Mouse (Mus musculus) liver, adult (tissue): ENCODE results near the gene Gmds.
A peak's percentile ranks its signal among the peaks of the same experiment; 100 is the strongest.

Experiments
- GATA4 ChIP-seq: IDR thresholded peaks from 2 replicates; pipeline ENCODE4 v1.6.1; 2014; ENCODE audit warnings: mild to moderate bottlenecking, low read length; ENCODE audit not compliant: insufficient replicate concordance

Gmds gene

GRCm38 (mm10) chr13:32297398-32297797 lies 41.1 kb downstream of the Gmds start:
- TF ChIP-seq GATA4: no peak

- TF ChIP-seq GATA4: no peak
Measured at GRCm38 (mm10) chr13:32294416-32295195, 43.9 kb downstream of the Gmds start.

- no peak for TF ChIP-seq GATA4
Measured at GRCm38 (mm10) chr13:32272937-32273496, 65.5 kb downstream of the Gmds start.

GRCm38 (mm10) chr13:32269757-32270156 lies 68.8 kb downstream of the Gmds start:
- no peak for TF ChIP-seq GATA4

GRCm38 (mm10) chr13:32269261-32269660 lies 69.3 kb downstream of the Gmds start:
- TF ChIP-seq GATA4: no peak

- no peak for TF ChIP-seq GATA4
Measured at GRCm38 (mm10) chr13:32268284-32268683, 70.3 kb downstream of the Gmds start.

- no peak for TF ChIP-seq GATA4
Measured at GRCm38 (mm10) chr13:32267184-32267775, 71.3 kb downstream of the Gmds start.

- no peak for TF ChIP-seq GATA4
Measured at GRCm38 (mm10) chr13:32266721-32267120, 71.8 kb downstream of the Gmds start.

GRCm38 (mm10) chr13:32256121-32256520 lies 82.4 kb downstream of the Gmds start:
- no peak for TF ChIP-seq GATA4

GRCm38 (mm10) chr13:32252276-32252675 lies 86.3 kb downstream of the Gmds start:
- peak; percentile 31; the same call in 1 of the 2 replicates for TF ChIP-seq GATA4

GRCm38 (mm10) chr13:32242200-32242599 lies 96.3 kb downstream of the Gmds start:
- no peak for TF ChIP-seq GATA4

- peak; percentile 87; the same call in 1 of the 2 replicates for TF ChIP-seq GATA4
Measured at GRCm38 (mm10) chr13:32236269-32236678, 102.3 kb downstream of the Gmds start.

GRCm38 (mm10) chr13:32235046-32235445 lies 103.5 kb downstream of the Gmds start:
- TF ChIP-seq GATA4: no peak

- peak; percentile 87; the same call in 1 of the 2 replicates for TF ChIP-seq GATA4
Measured at GRCm38 (mm10) chr13:32234019-32234418, 104.5 kb downstream of the Gmds start.

- TF ChIP-seq GATA4: no peak
Measured at GRCm38 (mm10) chr13:32232391-32232790, 106.1 kb downstream of the Gmds start.

GRCm38 (mm10) chr13:32231956-32232355 lies 106.6 kb downstream of the Gmds start:
- TF ChIP-seq GATA4: no peak

GRCm38 (mm10) chr13:32227874-32228562 lies 110.5 kb downstream of the Gmds start:
- no peak for TF ChIP-seq GATA4
